Mouse (Mus musculus): ENCODE data around the gene Amer2. TPM values are rescaled to one million over a fixed set of nuclear protein-coding genes. Genes with fewer than 3 reads are reported as not detected.

The Amer2 gene
- polyA plus RNA-seq, 1 experiment from 2014 or later = 24.5 TPM

GRCm38 (mm10) chr14:60397321-60397720, 24.3 kb downstream of the Amer2 start:
- 0 out of 2 replicates have a peak, but pooled peaks cover 7% of the 10 kb centered on the region for H3K27me3 ChIP-seq
- no peaks in the 10 kb centered on the region for H3K9me3 ChIP-seq
- no peak overlapping the region for H3K4me3 ChIP-seq
- H3K4me2 ChIP-seq = no peak overlapping the region
- peaks cover 29% of the 10 kb centered on the region for H3K4me1 ChIP-seq (replicated peaks)
- 95% methylated on average over 4 of the region's 4 CpGs for WGBS
- ATAC-seq (ENCODE audit: low FRiP score) = no peak
- no peak overlapping the region for H3K27ac ChIP-seq
- no peak overlapping the region for H3K9ac ChIP-seq
- H3K36me3 ChIP-seq = no peaks in the 10 kb centered on the region

GRCm38 (mm10) chr14:60398861-60399260, 25.8 kb downstream of the Amer2 start:
- H3K27ac ChIP-seq = peak overlapping the region; percentile 66
- no peaks in the 10 kb centered on the region for H3K9me3 ChIP-seq
- no peak overlapping the region for H3K4me3 ChIP-seq
- no peak overlapping the region for H3K9ac ChIP-seq
- ATAC-seq (ENCODE audit: low FRiP score) = peak; percentile 77
- 15% methylated on average over 7 of the region's 7 CpGs for WGBS
- H3K36me3 ChIP-seq = no peaks in the 10 kb centered on the region
- peaks cover 37% of the 10 kb centered on the region for H3K4me1 ChIP-seq (replicated peaks)
- 0 out of 2 replicates have a peak, but pooled peaks cover 7% of the 10 kb centered on the region for H3K27me3 ChIP-seq
- H3K4me2 ChIP-seq = no peak overlapping the region

- Histone ChIP-seq H3K27me3 (0 out of 2 replicates have a peak, but pooled peaks cover 7% of the 10 kb centered on the region), H3K4me2 (peak overlapping the region; percentile 25; the same call in 1 of the 2 replicates), H3K27ac (peak overlapping the region; percentile 67; the same call in 1 of the 2 replicates), H3K4me1 (replicated peaks) (peaks cover 52% of the 10 kb centered on the region), H3K36me3 (no peaks in the 10 kb centered on the region), H3K4me3 (no peak overlapping the region), H3K9me3 (no peaks in the 10 kb centered on the region), H3K9ac (no peak overlapping the region)
- no peak for ATAC-seq (ENCODE audit: low FRiP score)
- 37% methylated on average over 2 of the region's 2 CpGs for WGBS
These were observed 30.2 kb downstream of the Amer2 start for GRCm38 (mm10) chr14:60403228-60403627.

- H3K9me3 ChIP-seq = no peaks in the 10 kb centered on the region
- H3K4me3 ChIP-seq = no peak overlapping the region
- ATAC-seq (ENCODE audit: low FRiP score) = no peak
- no peaks in the 10 kb centered on the region for H3K27me3 ChIP-seq
- no peak overlapping the region for H3K4me2 ChIP-seq
- H3K36me3 ChIP-seq = no peaks in the 10 kb centered on the region
- peaks cover 59% of the 10 kb centered on the region for H3K4me1 ChIP-seq (replicated peaks)
- H3K9ac ChIP-seq = no peak overlapping the region
- 87% methylated on average over 2 of the region's 2 CpGs for WGBS
- H3K27ac ChIP-seq = no peak overlapping the region
These were observed 32.8 kb downstream of the Amer2 start for GRCm38 (mm10) chr14:60405829-60406228.

GRCm38 (mm10) chr14:60406543-60406942, 33.5 kb downstream of the Amer2 start:
- Histone ChIP-seq H3K36me3 (no peaks in the 10 kb centered on the region), H3K4me3 (no peak overlapping the region), H3K9me3 (no peaks in the 10 kb centered on the region), H3K27me3 (no peaks in the 10 kb centered on the region), H3K27ac (no peak overlapping the region), H3K9ac (0 out of 2 replicates have a peak overlapping the region, but pooled peaks have one; percentile 20), H3K4me2 (no peak overlapping the region), H3K4me1 (replicated peaks) (peaks cover 61% of the 10 kb centered on the region)
- WGBS = 90% methylated on average over 5 of the region's 5 CpGs
- no peak for ATAC-seq (ENCODE audit: low FRiP score)

- Histone ChIP-seq H3K4me3 (no peak overlapping the region), H3K4me2 (no peak overlapping the region), H3K9ac (0 out of 2 replicates have a peak overlapping the region, but pooled peaks have one; percentile 20), H3K36me3 (no peaks in the 10 kb centered on the region), H3K4me1 (replicated peaks) (peaks cover 56% of the 10 kb centered on the region), H3K9me3 (no peaks in the 10 kb centered on the region), H3K27me3 (no peaks in the 10 kb centered on the region), H3K27ac (no peak overlapping the region)
- no peak for ATAC-seq (ENCODE audit: low FRiP score)
- WGBS = 76% methylated on average over 9 of the region's 9 CpGs
These were observed 34.3 kb downstream of the Amer2 start for GRCm38 (mm10) chr14:60407319-60407718.

- Histone ChIP-seq H3K4me1 (replicated peaks) (peaks cover 53% of the 10 kb centered on the region), H3K9me3 (no peaks in the 10 kb centered on the region), H3K4me3 (0 out of 2 replicates have a peak overlapping the region, but pooled peaks have one; percentile 14), H3K4me2 (peak overlapping the region; percentile 47), H3K36me3 (no peaks in the 10 kb centered on the region), H3K27ac (peak overlapping the region; percentile 84), H3K27me3 (no peaks in the 10 kb centered on the region), H3K9ac (peak overlapping the region; percentile 25; the same call in 1 of the 2 replicates)
- peak; percentile 85 for ATAC-seq (ENCODE audit: low FRiP score)
- 19% methylated on average over 12 of the region's 12 CpGs for WGBS
These were observed 36.8 kb downstream of the Amer2 start for GRCm38 (mm10) chr14:60409702-60410491.

GRCm38 (mm10) chr14:60411229-60411628, 38.2 kb downstream of the Amer2 start:
- no peak overlapping the region for H3K4me2 ChIP-seq
- no peaks in the 10 kb centered on the region for H3K27me3 ChIP-seq
- no peaks in the 10 kb centered on the region for H3K36me3 ChIP-seq
- ATAC-seq (ENCODE audit: low FRiP score) = no peak
- H3K9ac ChIP-seq = no peak overlapping the region
- peak overlapping the region; percentile 49; the same call in 1 of the 2 replicates for H3K27ac ChIP-seq
- 49% methylated on average over 6 of the region's 6 CpGs for WGBS
- H3K4me1 ChIP-seq (replicated peaks) = peaks cover 56% of the 10 kb centered on the region
- H3K4me3 ChIP-seq = no peak overlapping the region
- H3K9me3 ChIP-seq = no peaks in the 10 kb centered on the region

- Histone ChIP-seq H3K9me3 (no peaks in the 10 kb centered on the region), H3K27me3 (no peaks in the 10 kb centered on the region), H3K36me3 (no peaks in the 10 kb centered on the region), H3K4me3 (no peak overlapping the region), H3K9ac (no peak overlapping the region), H3K4me2 (no peak overlapping the region), H3K4me1 (replicated peaks) (peaks cover 30% of the 10 kb centered on the region), H3K27ac (peak overlapping the region; percentile 41; the same call in 1 of the 2 replicates)
- peak; percentile 64 for ATAC-seq (ENCODE audit: low FRiP score)
- 61% methylated on average over 8 of the region's 8 CpGs for WGBS
These were observed 41.6 kb downstream of the Amer2 start for GRCm38 (mm10) chr14:60414691-60415090.

GRCm38 (mm10) chr14:60417924-60418323, 44.9 kb downstream of the Amer2 start:
- no peak overlapping the region for H3K27ac ChIP-seq
- H3K9me3 ChIP-seq = no peaks in the 10 kb centered on the region
- H3K36me3 ChIP-seq = no peaks in the 10 kb centered on the region
- peaks cover 10% of the 10 kb centered on the region for H3K4me1 ChIP-seq (replicated peaks)
- no peaks in the 10 kb centered on the region for H3K27me3 ChIP-seq
- no peak overlapping the region for H3K4me3 ChIP-seq
- 84% methylated on average over 5 of the region's 5 CpGs for WGBS
- H3K9ac ChIP-seq = no peak overlapping the region
- no peak overlapping the region for H3K4me2 ChIP-seq
- ATAC-seq (ENCODE audit: low FRiP score) = no peak

GRCm38 (mm10) chr14:60422920-60423319, 49.9 kb downstream of the Amer2 start:
- WGBS = 91% methylated on average over 2 of the region's 2 CpGs
- Histone ChIP-seq H3K36me3 (no peaks in the 10 kb centered on the region), H3K27me3 (no peaks in the 10 kb centered on the region), H3K9me3 (no peaks in the 10 kb centered on the region), H3K27ac (no peak overlapping the region), H3K4me2 (no peak overlapping the region), H3K9ac (no peak overlapping the region), H3K4me3 (no peak overlapping the region), H3K4me1 (replicated peaks) (peaks cover 4% of the 10 kb centered on the region; the same call in 1 of the 2 replicates)
- ATAC-seq (ENCODE audit: low FRiP score) = no peak

- 76% methylated on average over 3 of the region's 3 CpGs for WGBS
- Histone ChIP-seq H3K4me1 (replicated peaks) (peaks cover 16% of the 10 kb centered on the region), H3K9ac (no peak overlapping the region), H3K4me2 (no peak overlapping the region), H3K27ac (no peak overlapping the region), H3K4me3 (no peak overlapping the region), H3K27me3 (no peaks in the 10 kb centered on the region), H3K9me3 (no peaks in the 10 kb centered on the region), H3K36me3 (no peaks in the 10 kb centered on the region)
- ATAC-seq (ENCODE audit: low FRiP score) = no peak
These were observed 51.1 kb downstream of the Amer2 start for GRCm38 (mm10) chr14:60424174-60424573.

- Histone ChIP-seq H3K27me3 (no peaks in the 10 kb centered on the region), H3K4me3 (no peak overlapping the region), H3K36me3 (no peaks in the 10 kb centered on the region), H3K4me1 (replicated peaks) (peaks cover 25% of the 10 kb centered on the region), H3K9me3 (no peaks in the 10 kb centered on the region), H3K9ac (no peak overlapping the region), H3K27ac (no peak overlapping the region), H3K4me2 (no peak overlapping the region)
- WGBS = 91% methylated on average over 7 of the region's 7 CpGs
- ATAC-seq (ENCODE audit: low FRiP score) = no peak
These were observed 52.5 kb downstream of the Amer2 start for GRCm38 (mm10) chr14:60425553-60425952.

Data from hindbrain, embryonic 13.5 days (tissue).